Mouse (Mus musculus) small intestine, adult 2 months (tissue): ENCODE data around the gene Papola.

Experiments used
- CTCF ChIP-seq: fragments of 200-500 bp; IDR thresholded peaks from 2 replicates; pipeline ENCODE4 v1.5.1; 2012; ENCODE audit warnings: low read depth, mild to moderate bottlenecking, control low read depth, inconsistent platforms, low read length, moderate library complexity, mixed read lengths; ENCODE audit not compliant: insufficient replicate concordance, insufficient read length; ENCODE audit errors: extremely low read depth
- POLR2A ChIP-seq: fragments of 200-500 bp; IDR thresholded peaks from 2 replicates; pipeline ENCODE4 v1.6.1; 2012; ENCODE audit warnings: low read depth, mild to moderate bottlenecking, control low read depth, inconsistent platforms, low read length, moderate library complexity

DNA sequence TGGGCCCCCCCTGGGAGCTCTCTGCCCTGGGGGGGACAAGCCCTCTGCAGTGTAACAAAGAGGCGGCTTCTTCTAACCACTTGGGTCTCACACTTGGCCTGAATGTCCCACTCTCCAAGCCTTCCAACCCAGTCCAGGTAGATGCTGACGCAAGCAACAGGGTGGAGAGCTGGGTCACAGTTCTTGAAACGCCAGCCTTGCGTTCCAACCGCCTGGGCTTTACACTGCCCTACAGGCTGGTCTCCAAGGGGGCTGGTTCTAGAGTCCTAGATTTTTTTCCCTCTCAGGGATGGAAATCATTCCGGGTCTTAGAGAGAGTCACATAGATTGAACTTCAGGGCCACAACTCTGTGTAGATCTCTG lies 48.6 kb upstream of the Papola start:
- TF ChIP-seq POLR2A, result no peak
- no peak for TF ChIP-seq CTCF
